Mouse (Mus musculus) urinary bladder, postnatal 25 days (tissue): Measurements from ENCODE around the gene Cutal.

Source experiments
- DNase-seq: peaks from one replicate; pipeline ENCODE4 v3.0.0; 2022; ENCODE audit warnings: low spot score

Gene Cutal

DNA sequence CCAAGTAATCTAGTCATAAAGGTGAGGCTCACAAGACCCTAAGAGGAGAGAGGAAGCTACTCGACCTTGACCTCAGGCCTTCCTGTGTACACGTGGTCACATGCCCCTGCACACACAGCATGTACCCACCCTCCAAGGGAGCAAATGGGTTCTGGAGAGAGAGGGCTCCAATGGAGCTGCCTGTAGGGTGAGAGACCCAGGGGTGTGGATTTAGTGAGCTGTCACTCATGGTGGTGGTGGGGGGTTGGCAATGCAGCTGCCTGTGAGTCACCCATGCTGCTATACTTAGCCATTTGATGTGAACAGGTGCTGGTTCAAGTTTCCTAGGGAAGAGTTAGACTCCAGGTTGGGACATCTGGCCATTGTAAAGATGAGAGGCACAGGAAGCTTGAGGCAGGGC lies 45.9 kb downstream of the Cutal start:
- no peak for DNase-seq

DNA sequence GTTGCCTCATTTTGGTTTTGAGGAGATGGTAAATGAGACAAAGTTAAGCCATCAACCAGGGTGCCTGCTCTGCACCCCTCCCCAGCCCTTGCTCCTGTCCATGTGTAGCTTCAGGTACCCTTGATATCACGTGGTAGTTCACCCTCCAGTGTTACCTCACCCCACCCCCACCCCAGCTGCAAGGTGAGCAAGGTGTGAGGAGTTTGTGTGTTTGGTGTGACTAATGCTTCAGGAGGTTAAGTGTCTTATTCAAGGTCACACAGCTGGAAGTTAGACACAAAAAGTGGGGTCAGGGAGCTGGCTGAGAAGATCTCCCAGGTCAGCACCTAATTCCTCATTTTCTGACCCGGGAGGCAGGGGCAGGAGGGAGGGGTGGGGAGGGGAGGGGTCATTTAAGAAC lies 48.5 kb downstream of the Cutal start:
- DNase-seq, result no peak

DNA sequence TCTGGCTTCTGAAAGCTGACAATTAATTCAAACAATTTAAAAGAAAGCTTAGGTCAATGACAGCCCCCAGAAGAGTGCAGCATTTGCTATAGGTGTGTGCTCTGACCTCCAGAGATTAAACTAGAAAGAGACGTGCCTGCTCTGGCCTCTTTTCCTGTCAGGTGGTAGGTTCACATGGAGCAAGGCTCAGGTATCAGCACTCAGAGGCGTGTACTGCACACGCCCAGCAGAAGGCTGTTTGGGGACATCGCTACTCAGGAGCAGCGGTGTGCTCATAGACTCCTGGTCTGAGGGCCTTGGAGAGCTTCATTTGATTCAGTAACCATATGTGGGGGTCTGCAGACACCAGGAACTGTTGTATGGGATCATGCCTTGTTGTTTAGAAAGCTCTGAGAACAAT lies 53.1 kb downstream of the Cutal start:
- no peak for DNase-seq

DNA sequence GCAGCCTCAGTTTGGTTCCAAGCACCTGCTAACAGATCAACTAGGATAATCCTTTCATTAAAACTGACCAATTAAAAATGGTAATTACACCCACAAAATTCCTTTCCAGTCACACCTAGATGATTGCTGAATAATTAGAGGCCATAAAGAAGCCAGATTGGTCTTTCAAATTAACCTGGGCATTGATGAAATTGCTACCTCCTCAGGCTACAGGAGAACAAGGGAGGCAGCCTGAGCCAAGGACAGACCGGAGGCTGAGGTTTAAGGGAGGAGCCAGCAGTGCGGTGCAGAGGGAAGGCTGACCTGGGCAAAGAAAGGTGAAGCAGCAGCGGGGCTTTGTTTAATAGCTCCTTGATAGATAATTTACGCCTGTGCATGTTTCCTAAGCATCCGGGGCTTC lies 63.3 kb downstream of the Cutal start:
- DNase-seq, result no peak

DNA sequence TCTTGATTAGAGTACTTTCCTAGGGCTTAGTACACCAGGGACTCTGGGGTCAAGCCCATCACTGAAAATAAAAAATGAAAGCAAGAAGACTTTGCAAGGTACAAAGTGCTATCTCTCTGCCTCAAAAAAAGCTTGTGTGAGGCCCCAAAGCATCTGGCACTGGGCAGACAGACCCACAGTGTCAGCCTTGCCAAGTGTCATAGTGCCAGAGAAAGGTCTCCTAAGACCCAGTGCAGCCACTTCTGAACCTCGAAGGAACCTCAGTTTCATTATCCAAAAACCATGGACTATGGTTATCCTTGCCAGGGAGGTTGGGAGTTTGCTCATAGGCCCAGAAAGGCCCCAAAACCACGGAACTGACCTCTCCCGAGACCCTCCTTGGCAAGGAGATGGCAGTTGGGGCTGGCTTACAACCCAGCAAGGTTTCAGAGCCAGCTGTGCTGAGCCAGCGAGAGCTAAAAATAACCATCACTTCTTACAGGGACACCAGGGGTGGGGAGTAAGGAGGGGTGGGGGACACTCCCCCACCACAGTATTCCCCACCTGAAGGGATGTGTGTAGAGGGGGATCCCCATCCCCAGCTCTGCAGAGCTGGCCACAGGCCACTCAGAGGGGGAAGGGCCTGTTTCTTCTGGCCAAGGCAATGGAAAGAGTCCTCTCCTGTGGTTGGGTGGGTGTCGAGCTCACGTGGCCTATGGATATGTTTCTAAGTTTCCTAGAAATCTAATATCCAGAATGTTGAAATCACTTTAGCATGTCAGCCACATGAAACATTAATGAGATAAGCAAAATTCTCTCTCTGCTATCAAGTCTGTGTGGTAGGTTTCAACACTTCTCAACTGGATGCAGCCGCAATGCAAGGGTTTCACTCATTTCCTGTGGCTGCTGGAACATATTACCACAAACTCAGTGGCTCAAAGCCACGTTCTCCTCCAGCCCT lies 64.3 kb downstream of the Cutal start:
- DNase-seq, result no peak

DNA sequence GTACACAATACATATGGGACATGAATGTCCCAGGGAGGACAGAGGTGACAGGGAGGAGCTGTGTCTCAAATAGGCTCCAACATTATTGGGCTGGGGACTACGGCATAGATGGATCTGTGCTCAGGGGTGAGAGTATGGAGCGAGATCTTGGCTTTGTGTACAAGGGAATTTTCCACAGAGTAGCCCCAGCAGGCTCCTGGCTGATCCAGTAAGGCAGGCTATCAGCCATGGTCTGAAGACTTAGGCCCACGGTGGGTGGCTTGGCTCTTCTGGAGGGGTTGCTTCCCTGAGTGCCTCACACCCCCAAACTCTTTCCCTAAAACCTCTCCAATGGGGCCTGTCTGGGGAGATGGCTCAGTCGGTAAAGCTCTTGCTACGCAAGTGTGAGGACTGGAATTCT lies 66.0 kb downstream of the Cutal start:
- DNase-seq, result no peak

DNA sequence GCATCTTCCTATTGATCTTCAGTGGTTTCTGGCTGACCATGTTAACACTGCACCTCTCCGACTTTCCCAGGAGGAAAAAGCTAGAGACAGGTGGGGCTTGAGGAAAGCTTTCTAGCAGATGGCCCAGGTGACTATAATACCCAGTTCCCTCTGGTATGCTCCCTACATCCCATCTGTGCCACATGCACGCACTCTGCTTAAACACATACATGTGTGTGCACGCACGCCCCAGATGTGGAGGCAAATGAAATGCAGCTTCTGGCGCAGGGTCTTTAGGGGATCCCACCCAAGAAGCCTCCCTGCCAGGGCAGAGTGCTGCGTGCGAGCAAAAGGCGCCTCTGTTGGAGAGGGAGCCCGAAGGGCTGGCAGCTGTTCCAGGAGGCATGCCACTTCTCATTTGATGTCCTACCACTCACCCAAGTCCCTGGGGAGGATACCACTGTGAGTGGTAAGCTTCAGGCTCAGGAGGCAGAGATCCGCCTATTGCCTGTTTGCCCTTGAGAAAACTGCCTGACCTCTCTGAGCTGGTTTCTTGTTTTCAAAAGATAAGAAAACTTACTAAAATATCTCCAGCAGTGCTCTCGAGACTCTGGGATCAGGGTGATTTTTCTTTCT lies 67.0 kb downstream of the Cutal start:
- no peak for DNase-seq
